In genomic region chr4:152878401-152878800, GRCm38 (mm10) we compare ENCODE assay signal across 23 mouse cellular contexts.
DNase-seq lines count a peak whose midpoint lies in the region; ATAC-seq lines count a peak whose summit lies in the region.
"Had no signal": no experiment of that assay in that cellular context is flagged by ENCODE, and none has a peak within 500 bp of the region (broad histone marks: within the 10 kb centered on the region; RNA-seq: fewer than 3 reads in every experiment).

No protein-coding gene starts in this region.

- ATAC-seq in forebrain, embryonic 15.5 days (replicated peaks), result no peak
- no peak for ATAC-seq in forebrain, embryonic 11.5 days (replicated peaks; ENCODE audit: low FRiP score)
- ATAC-seq in liver, embryonic 11.5 days (replicated peaks; ENCODE audit: low FRiP score), result 0 out of 2 replicates have a peak, but pooled peaks have one; percentile 34
- ATAC-seq in liver, embryonic 12.5 days, result no peak
- ATAC-seq in neural tube, embryonic 13.5 days (ENCODE audit: low read depth), result no peak
- ATAC-seq in neural tube, embryonic 15.5 days (ENCODE audit: low FRiP score), result no peak
- ATAC-seq: Patski had no signal

- H3K4me1 ChIP-seq in forebrain, embryonic 15.5 days, result peaks cover 8% of the 10 kb centered on the region; the same call in 1 of the 2 replicates
- H3K4me1 ChIP-seq in forebrain, embryonic 11.5 days (replicated peaks; ENCODE audit: control insufficient read depth, insufficient read depth, low read length), result no peaks in the 10 kb centered on the region
- H3K4me1 ChIP-seq in liver, embryonic 11.5 days (replicated peaks; ENCODE audit: control insufficient read depth, insufficient read depth, low read length), result no peaks in the 10 kb centered on the region
- no peaks in the 10 kb centered on the region for H3K4me1 ChIP-seq in liver, embryonic 12.5 days
- peaks cover 14% of the 10 kb centered on the region for H3K4me1 ChIP-seq in neural tube, embryonic 13.5 days (replicated peaks)
- H3K4me1 ChIP-seq in neural tube, embryonic 15.5 days, result peaks cover 13% of the 10 kb centered on the region
- H3K4me1 ChIP-seq: embryonic facial prominence, embryonic 10.5 days; limb, embryonic 13.5 days had no signal

- H3K36me3 ChIP-seq in forebrain, embryonic 15.5 days, result no peaks in the 10 kb centered on the region
- no peaks in the 10 kb centered on the region for H3K36me3 ChIP-seq in forebrain, embryonic 11.5 days (ENCODE audit: control insufficient read depth, insufficient read depth, low read length)
- no peaks in the 10 kb centered on the region for H3K36me3 ChIP-seq in liver, embryonic 11.5 days (ENCODE audit: control insufficient read depth, insufficient read depth, low read length)
- H3K36me3 ChIP-seq in liver, embryonic 12.5 days, result no peaks in the 10 kb centered on the region
- H3K36me3 ChIP-seq in neural tube, embryonic 13.5 days, result no peaks in the 10 kb centered on the region
- no peaks in the 10 kb centered on the region for H3K36me3 ChIP-seq in neural tube, embryonic 15.5 days
- H3K36me3 ChIP-seq: embryonic facial prominence, embryonic 10.5 days; limb, embryonic 13.5 days; neural tube, embryonic 12.5 days had no signal

- no peak overlapping the region for H3K4me2 ChIP-seq in forebrain, embryonic 15.5 days (replicated peaks)
- H3K4me2 ChIP-seq in forebrain, embryonic 11.5 days (ENCODE audit: low read depth, low read length, severe bottlenecking), result no peak overlapping the region
- no peak overlapping the region for H3K4me2 ChIP-seq in liver, embryonic 11.5 days
- no peak overlapping the region for H3K4me2 ChIP-seq in liver, embryonic 12.5 days
- no peak overlapping the region for H3K4me2 ChIP-seq in neural tube, embryonic 13.5 days
- H3K4me2 ChIP-seq in neural tube, embryonic 15.5 days, result no peak overlapping the region
- H3K4me2 ChIP-seq: heart, embryonic 11.5 days; limb, embryonic 13.5 days; neural tube, embryonic 12.5 days had no signal

- WGBS in forebrain, embryonic 15.5 days, result 82% methylated on average over 3 of the region's 3 CpGs
- WGBS in forebrain, embryonic 11.5 days, result 84% methylated on average over 3 of the region's 3 CpGs
- WGBS in liver, embryonic 11.5 days, result 72% methylated on average over 3 of the region's 3 CpGs
- WGBS in liver, embryonic 12.5 days (ENCODE audit: insufficient replicate concordance), result 63% methylated on average over 3 of the region's 3 CpGs
- WGBS in neural tube, embryonic 13.5 days, result 67% methylated on average over 3 of the region's 3 CpGs
- WGBS in neural tube, embryonic 15.5 days, result 60% methylated on average over 3 of the region's 3 CpGs

- 0 out of 2 replicates have a peak overlapping the region, but pooled peaks have one; percentile 3 for H3K27ac ChIP-seq in forebrain, embryonic 15.5 days (replicated peaks)
- no peak overlapping the region for H3K27ac ChIP-seq in forebrain, embryonic 11.5 days (ENCODE audit: low read depth, low read length)
- no peak overlapping the region for H3K27ac ChIP-seq in liver, embryonic 11.5 days (ENCODE audit: low read depth, low read length)
- no peak overlapping the region for H3K27ac ChIP-seq in liver, embryonic 12.5 days
- 0 out of 2 replicates have a peak overlapping the region, but pooled peaks have one; percentile 1 for H3K27ac ChIP-seq in neural tube, embryonic 13.5 days (replicated peaks)
- H3K27ac ChIP-seq in neural tube, embryonic 15.5 days (replicated peaks), result no peak overlapping the region
- H3K27ac ChIP-seq: embryonic facial prominence, embryonic 10.5 days; kidney, postnatal 0 days; limb, embryonic 13.5 days; neural tube, embryonic 12.5 days had no signal

- no peak overlapping the region for H3K4me3 ChIP-seq in forebrain, embryonic 15.5 days
- no peak overlapping the region for H3K4me3 ChIP-seq in forebrain, embryonic 11.5 days (ENCODE audit: low read depth, low read length)
- no peak overlapping the region for H3K4me3 ChIP-seq in liver, embryonic 11.5 days (ENCODE audit: low read depth, low read length)
- H3K4me3 ChIP-seq in liver, embryonic 12.5 days, result no peak overlapping the region
- H3K4me3 ChIP-seq in neural tube, embryonic 13.5 days, result no peak overlapping the region
- H3K4me3 ChIP-seq in neural tube, embryonic 15.5 days (replicated peaks), result no peak overlapping the region
- H3K4me3 ChIP-seq: embryonic facial prominence, embryonic 10.5 days; limb, embryonic 13.5 days; neural tube, embryonic 12.5 days had no signal

- no peaks in the 10 kb centered on the region for H3K9me3 ChIP-seq in forebrain, embryonic 15.5 days
- H3K9me3 ChIP-seq in forebrain, embryonic 11.5 days (ENCODE audit: control insufficient read depth, low read length), result no peaks in the 10 kb centered on the region; the same call in 1 of the 2 replicates
- H3K9me3 ChIP-seq in liver, embryonic 11.5 days (ENCODE audit: control insufficient read depth, low read length), result no peaks in the 10 kb centered on the region
- H3K9me3 ChIP-seq in liver, embryonic 12.5 days (replicated peaks), result peaks cover 32% of the 10 kb centered on the region; the same call in 1 of the 2 replicates
- H3K9me3 ChIP-seq in neural tube, embryonic 13.5 days, result 0 out of 2 replicates have a peak, but pooled peaks cover 8% of the 10 kb centered on the region
- H3K9me3 ChIP-seq in neural tube, embryonic 15.5 days (replicated peaks), result no peaks in the 10 kb centered on the region

- no peaks in the 10 kb centered on the region for H3K27me3 ChIP-seq in forebrain, embryonic 15.5 days
- no peaks in the 10 kb centered on the region for H3K27me3 ChIP-seq in forebrain, embryonic 11.5 days (ENCODE audit: control insufficient read depth, insufficient read depth, low read length)
- no peaks in the 10 kb centered on the region for H3K27me3 ChIP-seq in liver, embryonic 11.5 days (replicated peaks; ENCODE audit: control insufficient read depth, insufficient read depth, low read length)
- H3K27me3 ChIP-seq in liver, embryonic 12.5 days (replicated peaks), result no peaks in the 10 kb centered on the region
- no peaks in the 10 kb centered on the region for H3K27me3 ChIP-seq in neural tube, embryonic 13.5 days
- no peaks in the 10 kb centered on the region for H3K27me3 ChIP-seq in neural tube, embryonic 15.5 days (replicated peaks)
- H3K27me3 ChIP-seq: limb, embryonic 13.5 days; neural tube, embryonic 12.5 days; Patski had no signal

- H3K9ac ChIP-seq in forebrain, embryonic 15.5 days (replicated peaks), result no peak overlapping the region
- no peak overlapping the region for H3K9ac ChIP-seq in forebrain, embryonic 11.5 days (ENCODE audit: low read length)
- no peak overlapping the region for H3K9ac ChIP-seq in liver, embryonic 11.5 days (ENCODE audit: low read depth, low read length)
- no peak overlapping the region for H3K9ac ChIP-seq in liver, embryonic 12.5 days
- H3K9ac ChIP-seq in neural tube, embryonic 13.5 days, result no peak overlapping the region
- no peak overlapping the region for H3K9ac ChIP-seq in neural tube, embryonic 15.5 days (replicated peaks)
- H3K9ac ChIP-seq: limb, embryonic 13.5 days; neural tube, embryonic 12.5 days had no signal

- no peak for DNase-seq in forebrain, embryonic 11.5 days (ENCODE audit: low spot score)
- no peak for DNase-seq in liver, embryonic 11.5 days (ENCODE audit: low spot score)
- peak; percentile 68 for DNase-seq in retina, postnatal 1 day
- DNase-seq: adrenal gland, postnatal 36 days; cerebellum, adult 9-10 months; gastrocnemius, postnatal 14 days; heart, adult 11 months; kidney, adult 2 months; layer of hippocampus, adult 9-11 months; lung, adult 18-20 months; lung, postnatal 10 days; right cerebral cortex, postnatal 14 days; thymus, postnatal 14 days had no signal

Comparison
In these comparisons a context has a peak if more than half of its experiments do, and no peak if none do; other contexts are left out.
1. H3K27ac ChIP-seq: peak in forebrain, embryonic 15.5 days (single experiment) and neural tube, embryonic 13.5 days (single experiment); none in forebrain, embryonic 11.5 days (single experiment), liver, embryonic 11.5 days (single experiment), liver, embryonic 12.5 days (single experiment) and neural tube, embryonic 15.5 days (single experiment).